Mouse (Mus musculus) myocyte (in vitro differentiated cells): ENCODE results near the gene Amph. TPM values are rescaled to one million over a fixed set of nuclear protein-coding genes. Genes with fewer than 3 reads are reported as not detected.

Source experiments
- H3K27me3 ChIP-seq: one replicate; pipeline ENCODE4 v1.6.1; 2011; ENCODE audit not compliant: control insufficient read depth, insufficient read depth, insufficient read length
- H3K36me3 ChIP-seq: one replicate; pipeline ENCODE4 v1.6.1; 2011; ENCODE audit not compliant: control insufficient read depth, insufficient read depth
- H3K4me2 ChIP-seq: one replicate; pipeline ENCODE4 v1.6.1; 2011; ENCODE audit warnings: low read depth, control low read depth
- H3K4me3 ChIP-seq: one replicate; pipeline ENCODE4 v1.5.1; 2011; ENCODE audit warnings: mild to moderate bottlenecking, control low read depth, moderate library complexity
- H3K79me2 ChIP-seq: one replicate; pipeline ENCODE4 v1.6.1; 2011; ENCODE audit not compliant: control insufficient read depth, insufficient read depth
- H3ac ChIP-seq: one replicate; pipeline ENCODE4 v1.6.1; 2011; ENCODE audit not compliant: control insufficient read depth, insufficient read length
- CEBPB ChIP-seq: IDR thresholded peaks from 2 replicates; pipeline ENCODE4 v1.6.1; 2011; ENCODE audit warnings: mild to moderate bottlenecking, moderate library complexity; ENCODE audit not compliant: poor library complexity, insufficient read depth, severe bottlenecking
- E2F4 ChIP-seq: IDR thresholded peaks from one replicate; pipeline ENCODE4 v1.6.1; 2011; ENCODE audit warnings: mild to moderate bottlenecking, control low read depth, moderate library complexity; ENCODE audit not compliant: insufficient read depth
- MAX ChIP-seq: IDR thresholded peaks from one replicate; pipeline ENCODE4 v1.6.1; 2011; ENCODE audit warnings: low read depth, mild to moderate bottlenecking, control low read depth
- MYOD1 ChIP-seq, 3 experiments: IDR thresholded peaks; one replicate each; pipeline ENCODE4 v1.6.1; 2011; ENCODE audit warnings: control low read depth in 2 of 3, low read depth in 2 of 3, mild to moderate bottlenecking in 2 of 3, moderate library complexity in 1 of 3; ENCODE audit not compliant: insufficient read length in 2 of 3, control insufficient read depth in 1 of 3
- MYOG ChIP-seq, 3 experiments: IDR thresholded peaks; one replicate each; pipeline ENCODE4 v1.6.1; 2011; ENCODE audit warnings: control low read depth in 2 of 3, low read depth in 2 of 3, mild to moderate bottlenecking in 2 of 3; ENCODE audit not compliant: insufficient read length in 2 of 3, control insufficient read depth in 1 of 3, insufficient read depth in 1 of 3
- POLR2A ChIP-seq: IDR thresholded peaks from one replicate; pipeline ENCODE4 v1.6.1; 2011; ENCODE audit warnings: low read depth, mild to moderate bottlenecking, control low read depth, moderate library complexity; ENCODE audit not compliant: insufficient read length
- POLR2AphosphoS2 ChIP-seq: IDR thresholded peaks from one replicate; pipeline ENCODE4 v1.6.1; 2011; ENCODE audit warnings: low read depth, control low read depth; ENCODE audit not compliant: insufficient read length
- REST ChIP-seq: IDR thresholded peaks from one replicate; pipeline ENCODE4 v1.6.1; 2011; ENCODE audit warnings: mild to moderate bottlenecking, control low read depth, moderate library complexity; ENCODE audit not compliant: insufficient read depth, insufficient read length
- SRF ChIP-seq: IDR thresholded peaks from one replicate; pipeline ENCODE4 v1.6.1; 2011; ENCODE audit warnings: low read depth; ENCODE audit not compliant: control insufficient read depth, insufficient read length
- TCF12 ChIP-seq: IDR thresholded peaks from one replicate; pipeline ENCODE4 v1.6.1; 2011; ENCODE audit warnings: mild to moderate bottlenecking, control low read depth; ENCODE audit not compliant: poor library complexity, insufficient read depth, severe bottlenecking
- TCF3 ChIP-seq: IDR thresholded peaks from one replicate; pipeline ENCODE4 v1.6.1; 2011; ENCODE audit warnings: low read depth, control low read depth; ENCODE audit not compliant: insufficient read length
- USF1 ChIP-seq: IDR thresholded peaks from one replicate; pipeline ENCODE4 v1.6.1; 2011; ENCODE audit warnings: low read depth, mild to moderate bottlenecking, control low read depth, moderate library complexity
- polyA plus RNA-seq: library from polyadenylated mRNA; unstranded; fragments of >200 nt; fragmentation: generic; extraction: Trizol; gene quantifications from one replicate; pipeline ENCODE4 v1.2.1, GENCODE M21; 2012; ENCODE audit warnings: missing spikeins

Gene Amph
- polyA plus RNA-seq, 1 experiment: not detected

GRCm38 (mm10) chr13:18949029-18949350 is 985 bp downstream of the Amph start:
- Histone ChIP-seq H3ac (no peak overlapping the region), H3K36me3 (no peaks in the 10 kb centered on the region), H3K4me3 (no peak overlapping the region), H3K4me2 (no peak overlapping the region), H3K79me2 (no peaks in the 10 kb centered on the region), H3K27me3 (no peaks in the 10 kb centered on the region)
- TF ChIP-seq TCF3 (no peak), MYOD1 (IDR thresholded peaks at IDR 0.05; ENCODE audit: control insufficient read depth in 1 of 3, insufficient read length in 2 of 3, low read depth in 2 of 3) (no peak), USF1 (no peak), MAX (no peak), POLR2AphosphoS2 (no peak), REST (no peak), CEBPB (no peak), MYOG (IDR thresholded peaks at IDR 0.05; ENCODE audit: control insufficient read depth in 1 of 3, insufficient read depth in 1 of 3, insufficient read length in 2 of 3, low read depth in 2 of 3) (no peak), SRF (no peak), E2F4 (no peak), TCF12 (no peak), POLR2A (no peak)

GRCm38 (mm10) chr13:18949626-18950200 is 1.7 kb downstream of the Amph start:
- Histone ChIP-seq H3K79me2 (no peaks in the 10 kb centered on the region), H3K4me3 (no peak overlapping the region), H3ac (no peak overlapping the region), H3K4me2 (no peak overlapping the region), H3K27me3 (no peaks in the 10 kb centered on the region), H3K36me3 (no peaks in the 10 kb centered on the region)
- TF ChIP-seq SRF (no peak), MYOD1 (IDR thresholded peaks at IDR 0.05; ENCODE audit: control insufficient read depth in 1 of 3, insufficient read length in 2 of 3, low read depth in 2 of 3) (no peak), REST (no peak), TCF12 (no peak), POLR2AphosphoS2 (no peak), TCF3 (no peak), MYOG (IDR thresholded peaks at IDR 0.05; ENCODE audit: control insufficient read depth in 1 of 3, insufficient read depth in 1 of 3, insufficient read length in 2 of 3, low read depth in 2 of 3) (no peak), POLR2A (no peak), CEBPB (no peak), USF1 (no peak)

- no peaks in the 10 kb centered on the region for H3K27me3 ChIP-seq
- no peak overlapping the region for H3K4me3 ChIP-seq
- no peaks in the 10 kb centered on the region for H3K79me2 ChIP-seq
- TF ChIP-seq TCF12 (no peak), POLR2AphosphoS2 (no peak), USF1 (no peak), CEBPB (no peak)
- no peaks in the 10 kb centered on the region for H3K36me3 ChIP-seq
- H3K4me2 ChIP-seq: no peak overlapping the region
- no peak overlapping the region for H3ac ChIP-seq
Observed at GRCm38 (mm10) chr13:18953575-18953974, 5.6 kb downstream of the Amph start.

- H3K4me3 ChIP-seq: no peak overlapping the region
- no peaks in the 10 kb centered on the region for H3K36me3 ChIP-seq
- no peak for TF ChIP-seq USF1
- no peak overlapping the region for H3K4me2 ChIP-seq
- H3ac ChIP-seq: no peak overlapping the region
- no peaks in the 10 kb centered on the region for H3K79me2 ChIP-seq
- H3K27me3 ChIP-seq: no peaks in the 10 kb centered on the region
Observed at GRCm38 (mm10) chr13:18956065-18956913, 8.3 kb downstream of the Amph start.

- Histone ChIP-seq H3K27me3 (no peaks in the 10 kb centered on the region), H3K79me2 (no peaks in the 10 kb centered on the region), H3K4me2 (no peak overlapping the region), H3ac (no peak overlapping the region), H3K4me3 (no peak overlapping the region), H3K36me3 (no peaks in the 10 kb centered on the region)
- no peak for TF ChIP-seq POLR2A
- no peak for TF ChIP-seq USF1
- no peak for TF ChIP-seq CEBPB
- no peak for TF ChIP-seq E2F4
- no peak for TF ChIP-seq TCF3
- no peak for TF ChIP-seq MYOD1 (IDR thresholded peaks at IDR 0.05; ENCODE audit: control insufficient read depth in 1 of 3, insufficient read length in 2 of 3, low read depth in 2 of 3)
- TF ChIP-seq REST: no peak
- no peak for TF ChIP-seq TCF12
- TF ChIP-seq MAX: no peak
- no peak for TF ChIP-seq POLR2AphosphoS2
- TF ChIP-seq SRF: no peak
- TF ChIP-seq MYOG (IDR thresholded peaks at IDR 0.05; ENCODE audit: control insufficient read depth in 1 of 3, insufficient read depth in 1 of 3, insufficient read length in 2 of 3, low read depth in 2 of 3): no peak
Observed at GRCm38 (mm10) chr13:18957028-18957427, 9.0 kb downstream of the Amph start.
